Mouse (Mus musculus): ENCODE measurements around the gene 4932414N04Rik.
"Not testable (repeated sequence)": the region's sequence is repeated elsewhere in the genome, so short reads cannot be mapped to it uniquely, and the experiment has no call there.

4932414N04Rik gene

GRCm38 (mm10) chr2:68656186-68656585 is at the start of gene 4932414N04Rik:
Gene 4932414N04Rik (plus strand): TSS chr2:68656486.
- not testable (repeated sequence) for DNase-seq (ENCODE audit: low spot score in 2 of 2)

- DNase-seq (ENCODE audit: low spot score in 2 of 2) = no peak
These were observed 75.9 kb downstream of the 4932414N04Rik start for GRCm38 (mm10) chr2:68732216-68732615.

- DNase-seq (ENCODE audit: low spot score in 2 of 2) = no peak
These were observed 83.8 kb downstream of the 4932414N04Rik start for GRCm38 (mm10) chr2:68739772-68740739.

GRCm38 (mm10) chr2:68744599-68744998 is 88.3 kb downstream of the 4932414N04Rik start:
- no peak for DNase-seq (ENCODE audit: low spot score in 2 of 2)

GRCm38 (mm10) chr2:68756179-68756578 is 99.9 kb downstream of the 4932414N04Rik start:
- no peak for DNase-seq (ENCODE audit: low spot score in 2 of 2)

- DNase-seq (ENCODE audit: low spot score in 2 of 2) = peak in 1 of 2 experiments; percentile 62
These were observed 100.5 kb downstream of the 4932414N04Rik start for GRCm38 (mm10) chr2:68756793-68757192.

GRCm38 (mm10) chr2:68765371-68765770 is 109.1 kb downstream of the 4932414N04Rik start:
- no peak for DNase-seq (ENCODE audit: low spot score in 2 of 2)

- no peak for DNase-seq (ENCODE audit: low spot score in 2 of 2)
These were observed 111.1 kb downstream of the 4932414N04Rik start for GRCm38 (mm10) chr2:68767186-68767890.

- peak in 1 of 2 experiments; percentile 21 for DNase-seq (ENCODE audit: low spot score in 2 of 2)
These were observed 126.2 kb downstream of the 4932414N04Rik start for GRCm38 (mm10) chr2:68782268-68783132.

GRCm38 (mm10) chr2:68783664-68784063 is 127.4 kb downstream of the 4932414N04Rik start:
- not testable (repeated sequence) for DNase-seq (ENCODE audit: low spot score in 2 of 2)

- peak; percentile 38 to 88 for DNase-seq (ENCODE audit: low spot score in 2 of 2)
These were observed 128.6 kb downstream of the 4932414N04Rik start for GRCm38 (mm10) chr2:68784710-68785427.

- DNase-seq (ENCODE audit: low spot score in 2 of 2) = no peak
These were observed 130.9 kb downstream of the 4932414N04Rik start for GRCm38 (mm10) chr2:68787161-68787675.

- DNase-seq (ENCODE audit: low spot score in 2 of 2) = no peak
These were observed 136.0 kb downstream of the 4932414N04Rik start for GRCm38 (mm10) chr2:68792296-68792695.

- DNase-seq (ENCODE audit: low spot score in 2 of 2) = no peak
These were observed 137.2 kb downstream of the 4932414N04Rik start for GRCm38 (mm10) chr2:68793472-68793871.

GRCm38 (mm10) chr2:68794181-68794580 is 137.9 kb downstream of the 4932414N04Rik start:
- no peak for DNase-seq (ENCODE audit: low spot score in 2 of 2)

GRCm38 (mm10) chr2:68794616-68795015 is 138.3 kb downstream of the 4932414N04Rik start:
- no peak for DNase-seq (ENCODE audit: low spot score in 2 of 2)

- DNase-seq (ENCODE audit: low spot score in 2 of 2) = no peak
These were observed 139.9 kb downstream of the 4932414N04Rik start for GRCm38 (mm10) chr2:68796011-68796775.

GRCm38 (mm10) chr2:68797106-68797505 is 140.8 kb downstream of the 4932414N04Rik start:
- no peak for DNase-seq (ENCODE audit: low spot score in 2 of 2)

Measured in left cerebral cortex, adult 9 months (tissue).